Mouse (Mus musculus): ENCODE data around the gene Gm10273.

Gm10273 gene

GRCm38 (mm10) chr10:59402899-59403792 is 7.7 kb downstream of the Gm10273 start, which contains the start of gene Pla2g12b:
Gene Pla2g12b, plus strand, starts transcription at chr10:59403660.
- DNase-seq (ENCODE audit: low spot score in 2 of 2) = no peak

- no peak for DNase-seq (ENCODE audit: low spot score in 2 of 2)
Measured at GRCm38 (mm10) chr10:59403793-59404149, 8.3 kb downstream of the Gm10273 start.

GRCm38 (mm10) chr10:59408499-59408898 is 13.1 kb downstream of the Gm10273 start:
- no peak for DNase-seq (ENCODE audit: low spot score in 2 of 2)

GRCm38 (mm10) chr10:59410264-59410663 is 14.8 kb downstream of the Gm10273 start:
- DNase-seq (ENCODE audit: low spot score in 2 of 2) = no peak

GRCm38 (mm10) chr10:59413711-59414110 is 18.3 kb downstream of the Gm10273 start:
- DNase-seq (ENCODE audit: low spot score in 2 of 2) = no peak

- DNase-seq (ENCODE audit: low spot score in 2 of 2) = no peak
Measured at GRCm38 (mm10) chr10:59416623-59417022, 21.2 kb downstream of the Gm10273 start.

- no peak for DNase-seq (ENCODE audit: low spot score in 2 of 2)
Measured at GRCm38 (mm10) chr10:59419516-59419915, 24.1 kb downstream of the Gm10273 start.

- DNase-seq (ENCODE audit: low spot score in 2 of 2) = no peak
Measured at GRCm38 (mm10) chr10:59424453-59424852, 29.0 kb downstream of the Gm10273 start.

GRCm38 (mm10) chr10:59425369-59425768 is 29.9 kb downstream of the Gm10273 start:
- DNase-seq (ENCODE audit: low spot score in 2 of 2) = no peak

- no peak for DNase-seq (ENCODE audit: low spot score in 2 of 2)
Measured at GRCm38 (mm10) chr10:59426371-59426770, 30.9 kb downstream of the Gm10273 start.

- no peak for DNase-seq (ENCODE audit: low spot score in 2 of 2)
Measured at GRCm38 (mm10) chr10:59429448-59430135, 34.2 kb downstream of the Gm10273 start.

- no peak for DNase-seq (ENCODE audit: low spot score in 2 of 2)
Measured at GRCm38 (mm10) chr10:59430701-59431218, 35.3 kb downstream of the Gm10273 start.

GRCm38 (mm10) chr10:59435746-59436145 is 40.3 kb downstream of the Gm10273 start:
- no peak for DNase-seq (ENCODE audit: low spot score in 2 of 2)

GRCm38 (mm10) chr10:59438651-59439050 is 43.2 kb downstream of the Gm10273 start:
- no peak for DNase-seq (ENCODE audit: low spot score in 2 of 2)

- DNase-seq (ENCODE audit: low spot score in 2 of 2) = no peak
Measured at GRCm38 (mm10) chr10:59439508-59439931, 44.1 kb downstream of the Gm10273 start.

GRCm38 (mm10) chr10:59440177-59440576 is 44.7 kb downstream of the Gm10273 start:
- no peak for DNase-seq (ENCODE audit: low spot score in 2 of 2)

- no peak for DNase-seq (ENCODE audit: low spot score in 2 of 2)
Measured at GRCm38 (mm10) chr10:59441735-59442134, 46.3 kb downstream of the Gm10273 start, which contains the start of gene Oit3. Gene Oit3, minus strand, starts transcription at chr10:59441778.

GRCm38 (mm10) chr10:59443212-59443611 is 47.8 kb downstream of the Gm10273 start:
- no peak for DNase-seq (ENCODE audit: low spot score in 2 of 2)

GRCm38 (mm10) chr10:59444106-59444505 is 48.7 kb downstream of the Gm10273 start:
- no peak for DNase-seq (ENCODE audit: low spot score in 2 of 2)

GRCm38 (mm10) chr10:59444635-59445034 is 49.2 kb downstream of the Gm10273 start:
- no peak for DNase-seq (ENCODE audit: low spot score in 2 of 2)

Data from spleen, postnatal 14 days (tissue).